Mouse (Mus musculus): ENCODE results near the gene Gucy2e. TPM values are rescaled to one million over a fixed set of nuclear protein-coding genes. Genes with fewer than 3 reads are reported as not detected.

The Gucy2e gene
- polyA plus RNA-seq, 2 experiments = not detected

GRCm38 (mm10) chr11:69218661-69219060, 18.2 kb downstream of the Gucy2e start:
- no peaks in the 10 kb centered on the region for H3K9me3 ChIP-seq (ENCODE audit: control insufficient read depth, low read length)
- TF ChIP-seq CTCF (IDR thresholded peaks at IDR 0.05; ENCODE audit: low read depth) (no peak), EP300 (IDR thresholded peaks at IDR 0.05; ENCODE audit: low read depth) (no peak)
- H3K36me3 ChIP-seq (replicated peaks; ENCODE audit: control insufficient read depth, insufficient read depth, low read depth) = no peaks in the 10 kb centered on the region
- H3K4me2 ChIP-seq (ENCODE audit: low read depth) = no peak overlapping the region
- no peaks in the 10 kb centered on the region for H3K4me1 ChIP-seq (replicated peaks; ENCODE audit: control insufficient read depth in 2 of 2, insufficient read depth in 2 of 2, low read length in 1 of 2)
- DNase-seq (ENCODE audit: low read depth in 3 of 3, low spot score in 3 of 3) = no peak
- H3K9ac ChIP-seq (replicated peaks) = no peak overlapping the region
- H3K4me3 ChIP-seq (ENCODE audit: insufficient read depth in 1 of 2, low read depth in 2 of 2, low read length in 2 of 2) = no peak overlapping the region
- H3K27ac ChIP-seq = no peak overlapping the region
- H3K27me3 ChIP-seq (ENCODE audit: control insufficient read depth, insufficient read depth, low read length) = no peaks in the 10 kb centered on the region
- ATAC-seq (ENCODE audit: insufficient read depth) = no peak
- WGBS (ENCODE audit: insufficient replicate concordance) = 6% methylated on average over 2 of the region's 2 CpGs

GRCm38 (mm10) chr11:69217411-69217810, 19.4 kb downstream of the Gucy2e start:
- Histone ChIP-seq H3K4me2 (ENCODE audit: low read depth) (no peak overlapping the region), H3K36me3 (replicated peaks; ENCODE audit: control insufficient read depth, insufficient read depth, low read depth) (no peaks in the 10 kb centered on the region), H3K9me3 (ENCODE audit: control insufficient read depth, low read length) (no peaks in the 10 kb centered on the region), H3K4me1 (replicated peaks; ENCODE audit: control insufficient read depth in 2 of 2, insufficient read depth in 2 of 2, low read length in 1 of 2) (no peaks in the 10 kb centered on the region), H3K4me3 (ENCODE audit: insufficient read depth in 1 of 2, low read depth in 2 of 2, low read length in 2 of 2) (no peak overlapping the region), H3K9ac (replicated peaks) (no peak overlapping the region), H3K27me3 (ENCODE audit: control insufficient read depth, insufficient read depth, low read length) (no peaks in the 10 kb centered on the region), H3K27ac (no peak overlapping the region)
- DNase-seq (ENCODE audit: low read depth in 3 of 3, low spot score in 3 of 3) = no peak
- no peak for TF ChIP-seq EP300 (IDR thresholded peaks at IDR 0.05; ENCODE audit: low read depth)
- TF ChIP-seq CTCF (IDR thresholded peaks at IDR 0.05; ENCODE audit: low read depth) = no peak
- no peak for ATAC-seq (ENCODE audit: insufficient read depth)
- WGBS (ENCODE audit: insufficient replicate concordance) = 68% methylated on average over 5 of the region's 5 CpGs

- no peaks in the 10 kb centered on the region for H3K36me3 ChIP-seq (replicated peaks; ENCODE audit: control insufficient read depth, insufficient read depth, low read depth)
- WGBS (ENCODE audit: insufficient replicate concordance) = 31% methylated on average over 2 of the region's 2 CpGs
- no peak overlapping the region for H3K4me2 ChIP-seq (ENCODE audit: low read depth)
- H3K9me3 ChIP-seq (ENCODE audit: control insufficient read depth, low read length) = no peaks in the 10 kb centered on the region
- no peak overlapping the region for H3K4me3 ChIP-seq (ENCODE audit: insufficient read depth in 1 of 2, low read depth in 2 of 2, low read length in 2 of 2)
- H3K4me1 ChIP-seq (replicated peaks; ENCODE audit: control insufficient read depth in 2 of 2, insufficient read depth in 2 of 2, low read length in 1 of 2) = no peaks in the 10 kb centered on the region
- H3K27me3 ChIP-seq (ENCODE audit: control insufficient read depth, insufficient read depth, low read length) = no peaks in the 10 kb centered on the region
- ATAC-seq (ENCODE audit: insufficient read depth) (no peak), DNase-seq (ENCODE audit: low read depth in 3 of 3, low spot score in 3 of 3) (no peak)
- no peak overlapping the region for H3K9ac ChIP-seq (replicated peaks)
- H3K27ac ChIP-seq = no peak overlapping the region
- TF ChIP-seq EP300 (IDR thresholded peaks at IDR 0.05; ENCODE audit: low read depth) (no peak), CTCF (IDR thresholded peaks at IDR 0.05; ENCODE audit: low read depth) (no peak)
These were observed 25.4 kb downstream of the Gucy2e start for GRCm38 (mm10) chr11:69211431-69211830.

DNA sequence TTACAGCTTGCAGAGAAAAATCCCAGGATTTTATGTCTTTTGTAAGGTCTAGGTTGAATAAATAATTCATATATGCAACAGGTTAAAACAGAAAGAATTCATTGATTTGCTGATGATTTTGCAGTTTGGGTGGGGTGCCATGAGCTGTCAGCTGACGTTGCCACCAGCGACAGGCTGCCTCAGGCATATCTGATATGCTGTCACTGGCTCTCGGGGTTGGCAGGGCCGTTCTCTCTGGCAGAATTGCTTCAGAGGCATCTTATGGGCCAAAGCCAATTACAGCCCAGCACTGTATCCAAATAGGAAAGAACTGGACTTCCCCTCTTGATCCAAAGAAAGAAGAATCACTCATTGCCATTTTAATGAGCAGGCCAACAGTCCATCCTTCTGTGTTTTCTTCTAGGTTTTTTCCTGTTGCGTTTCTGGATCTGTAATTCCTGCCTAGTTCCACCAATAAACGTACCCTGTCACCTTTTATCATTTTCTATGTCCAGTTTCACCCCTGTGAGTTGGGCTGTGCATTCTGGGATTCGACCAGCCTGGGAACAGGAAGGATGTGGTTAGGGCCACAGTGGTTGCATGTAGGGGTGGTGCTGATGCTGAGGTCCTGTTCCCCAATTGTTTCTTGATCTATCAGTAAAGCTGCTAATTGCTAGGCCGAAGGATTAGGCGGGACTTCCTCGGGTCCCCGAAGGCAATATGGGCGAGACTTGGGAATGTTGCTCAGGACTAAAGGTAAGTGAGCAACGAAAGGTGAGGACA, 34.2 kb downstream of the Gucy2e start:
- DNase-seq (ENCODE audit: low read depth in 3 of 3, low spot score in 3 of 3) (no peak), ATAC-seq (ENCODE audit: insufficient read depth) (no peak)
- Histone ChIP-seq H3K9ac (replicated peaks) (no peak overlapping the region), H3K4me2 (ENCODE audit: low read depth) (no peak overlapping the region), H3K4me3 (ENCODE audit: insufficient read depth in 1 of 2, low read depth in 2 of 2, low read length in 2 of 2) (no peak overlapping the region), H3K36me3 (replicated peaks; ENCODE audit: control insufficient read depth, insufficient read depth, low read depth) (no peaks in the 10 kb centered on the region), H3K27ac (no peak overlapping the region), H3K4me1 (replicated peaks; ENCODE audit: control insufficient read depth in 2 of 2, insufficient read depth in 2 of 2, low read length in 1 of 2) (no peaks in the 10 kb centered on the region), H3K27me3 (ENCODE audit: control insufficient read depth, insufficient read depth, low read length) (peaks cover 8% of the 10 kb centered on the region; the same call in 1 of the 2 replicates), H3K9me3 (ENCODE audit: control insufficient read depth, low read length) (no peaks in the 10 kb centered on the region)
- TF ChIP-seq EP300 (IDR thresholded peaks at IDR 0.05; ENCODE audit: low read depth) (no peak), CTCF (IDR thresholded peaks at IDR 0.05; ENCODE audit: low read depth) (no peak)
- 20% methylated on average over 13 of the region's 13 CpGs for WGBS (ENCODE audit: insufficient replicate concordance)

DNA sequence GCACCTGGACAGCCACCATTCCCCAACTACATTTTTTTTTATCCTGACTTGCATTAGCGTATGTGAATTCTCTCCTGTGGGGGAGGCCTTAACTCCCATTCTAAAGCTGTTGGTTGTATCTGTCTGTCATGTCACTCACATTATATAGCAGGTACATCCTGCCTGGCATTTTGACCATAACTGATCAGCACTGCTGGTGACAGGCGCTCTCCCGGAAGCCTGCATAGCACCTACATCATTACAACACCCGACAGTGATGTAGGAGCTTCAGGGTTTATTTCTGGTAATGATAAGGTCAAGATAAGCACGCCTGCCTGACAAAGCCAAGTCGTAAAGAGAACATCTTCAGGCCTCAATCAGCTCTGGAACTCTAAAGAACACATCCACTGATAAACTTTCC, 36.6 kb downstream of the Gucy2e start:
- WGBS (ENCODE audit: insufficient replicate concordance) = 25% methylated on average over 6 of the region's 6 CpGs
- no peak overlapping the region for H3K4me2 ChIP-seq (ENCODE audit: low read depth)
- no peak for TF ChIP-seq CTCF (IDR thresholded peaks at IDR 0.05; ENCODE audit: low read depth)
- no peak for TF ChIP-seq EP300 (IDR thresholded peaks at IDR 0.05; ENCODE audit: low read depth)
- H3K9me3 ChIP-seq (ENCODE audit: control insufficient read depth, low read length) = no peaks in the 10 kb centered on the region
- no peak for DNase-seq (ENCODE audit: low read depth in 3 of 3, low spot score in 3 of 3)
- no peak overlapping the region for H3K9ac ChIP-seq (replicated peaks)
- H3K4me1 ChIP-seq (replicated peaks; ENCODE audit: control insufficient read depth in 2 of 2, insufficient read depth in 2 of 2, low read length in 1 of 2) = no peaks in the 10 kb centered on the region
- no peak overlapping the region for H3K4me3 ChIP-seq (ENCODE audit: insufficient read depth in 1 of 2, low read depth in 2 of 2, low read length in 2 of 2)
- ATAC-seq (ENCODE audit: insufficient read depth) = no peak
- no peak overlapping the region for H3K27ac ChIP-seq
- H3K36me3 ChIP-seq (replicated peaks; ENCODE audit: control insufficient read depth, insufficient read depth, low read depth) = no peaks in the 10 kb centered on the region
- peaks cover 23% of the 10 kb centered on the region for H3K27me3 ChIP-seq (ENCODE audit: control insufficient read depth, insufficient read depth, low read length)
